Mouse (Mus musculus) erythroblast, embryonic 14.5 days (primary cell): ENCODE results near the gene Ccdc141.

Experiments
- GATA1 ChIP-seq: IDR thresholded peaks from 2 replicates; pipeline ENCODE4 v1.6.1; 2012; ENCODE audit warnings: low read length, inconsistent platforms, mixed read lengths
- TAL1 ChIP-seq: IDR thresholded peaks from 3 replicates; pipeline ENCODE4 v1.6.1; 2012; ENCODE audit warnings: low read length, inconsistent platforms, mixed read lengths

DNA sequence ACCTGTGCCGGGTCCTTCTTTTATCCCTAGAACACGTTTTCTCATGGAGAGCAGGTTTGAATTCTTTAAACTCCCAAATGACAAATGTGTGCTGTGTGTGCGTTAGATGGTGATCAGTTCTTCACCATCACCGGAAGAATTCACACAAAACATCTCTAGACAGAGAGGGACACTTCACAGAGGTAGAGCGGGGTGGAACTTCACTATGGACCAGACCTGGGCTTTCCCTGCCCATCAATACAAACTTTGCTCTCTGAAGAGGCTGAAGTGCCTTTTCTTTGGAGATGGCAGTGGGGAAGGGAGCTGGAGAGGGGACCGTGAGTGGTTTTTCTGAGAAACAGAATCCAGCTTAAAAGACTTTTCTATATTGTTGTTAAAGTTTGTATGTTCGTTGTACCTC lies 1.7 kb downstream of the Ccdc141 start:
- TF ChIP-seq GATA1 (no peak), TAL1 (no peak)
